Mouse (Mus musculus) regulatory T cell (primary cell): ENCODE results near the gene Retreg3.

ENCODE experiments used
- in situ Hi-C: fragments of 300-600 bp; cut with MboI, MseI; formaldehyde crosslinking; loops from one replicate; pipeline ENCODE4 v1.15.1; 2025; ENCODE audit warnings: high pct_unique_total_duplicates

Gene Retreg3

GRCm38 (mm10) chr11:101057860-101058259, 61.8 kb downstream of the Retreg3 start:
- in situ Hi-C loops: loop anchor here (5.0 kb wide), 2 partner anchors 76 to 166 kb away; no protein-coding TSS in a partner anchor

- in situ Hi-C loops: loop anchor here (5.0 kb wide), 2 partner anchors 75 to 165 kb away; no protein-coding TSS in a partner anchor
These were observed 62.8 kb downstream of the Retreg3 start for GRCm38 (mm10) chr11:101056885-101057284.

- in situ Hi-C loops: loop anchor here (5.0 kb wide), 2 partner anchors 73 to 163 kb away; no protein-coding TSS in a partner anchor
These were observed 64.3 kb downstream of the Retreg3 start for GRCm38 (mm10) chr11:101055418-101055817.

GRCm38 (mm10) chr11:101053974-101054373, 65.7 kb downstream of the Retreg3 start:
- in situ Hi-C loops: no loop called here

- in situ Hi-C loops: no loop called here
These were observed 66.8 kb downstream of the Retreg3 start for GRCm38 (mm10) chr11:101052751-101053473.

GRCm38 (mm10) chr11:101051617-101052016, 68.1 kb downstream of the Retreg3 start:
- in situ Hi-C loops: no loop called here

- in situ Hi-C loops: no loop called here
These were observed 68.6 kb downstream of the Retreg3 start for GRCm38 (mm10) chr11:101051051-101051493.

GRCm38 (mm10) chr11:101050359-101050758, 69.3 kb downstream of the Retreg3 start:
- in situ Hi-C loops: no loop called here

- in situ Hi-C loops: no loop called here
These were observed 72.2 kb downstream of the Retreg3 start for GRCm38 (mm10) chr11:101047502-101047901.

GRCm38 (mm10) chr11:101046440-101046839, 73.3 kb downstream of the Retreg3 start:
- in situ Hi-C loops: no loop called here
